Mouse (Mus musculus): Measurements from ENCODE around the gene Fam160a1.

- no peak for TF ChIP-seq EP300 (IDR thresholded peaks at IDR 0.05; ENCODE audit: insufficient read depth, low read depth, low read length)
- no peak for TF ChIP-seq CTCF (IDR thresholded peaks at IDR 0.05; ENCODE audit: low read depth, low read length)
- no peak for TF ChIP-seq POLR2A (IDR thresholded peaks at IDR 0.05; ENCODE audit: insufficient read depth, low read length)
Measured at GRCm38 (mm10) chr3:85681136-85681535, 136.0 kb downstream of the Fam160a1 start.
